Mouse (Mus musculus) liver, embryonic 12.5 days (tissue): Measurements from ENCODE around the gene Foxc1. TPM values are rescaled to one million over a fixed set of nuclear protein-coding genes. Genes with fewer than 3 reads are reported as not detected.

Source experiments
- ATAC-seq: fragments of 200-750 bp; cut with Nextera tagmentation; 2 replicates; pipeline ENCODE4 v1.8.0; 2017; ENCODE audit warnings: moderate number of reproducible peaks, mild to moderate bottlenecking, moderate library complexity
- H3K27ac ChIP-seq: fragments of 300-500 bp; sonication (generic); 2 replicates; pipeline ENCODE4 v1.5.1; 2016; ENCODE audit warnings: mild to moderate bottlenecking
- H3K27me3 ChIP-seq: fragments of 300-500 bp; sonication (generic); replicated peaks from 2 replicates; pipeline ENCODE4 v1.6.1; 2016; ENCODE audit warnings: mild to moderate bottlenecking, moderate library complexity
- H3K36me3 ChIP-seq: fragments of 300-500 bp; sonication (generic); 2 replicates; pipeline ENCODE4 v1.6.1; 2016; ENCODE audit warnings: mild to moderate bottlenecking, moderate library complexity
- H3K4me1 ChIP-seq: fragments of 300-500 bp; sonication (generic); 2 replicates; pipeline ENCODE4 v1.6.1; 2016
- H3K4me2 ChIP-seq: fragments of 300-500 bp; sonication (generic); 2 replicates; pipeline ENCODE4 v1.6.1; 2016; ENCODE audit warnings: mild to moderate bottlenecking, moderate library complexity
- H3K4me3 ChIP-seq: fragments of 300-500 bp; sonication (generic); 2 replicates; pipeline ENCODE4 v1.5.1; 2016; ENCODE audit warnings: mild to moderate bottlenecking, moderate library complexity
- H3K9ac ChIP-seq: fragments of 300-500 bp; sonication (generic); 2 replicates; pipeline ENCODE4 v1.6.1; 2016; ENCODE audit warnings: mild to moderate bottlenecking, moderate library complexity
- H3K9me3 ChIP-seq: fragments of 300-500 bp; sonication (generic); replicated peaks from 2 replicates; pipeline ENCODE4 v1.6.1; 2016; ENCODE audit warnings: mild to moderate bottlenecking, moderate library complexity
- WGBS: fragments of 180-500 bp; shearing (Covaris S2); methylation state at CpG from one replicate; pipeline ENCODE4 v1.1.7; 2016; ENCODE audit not compliant: insufficient replicate concordance; 5-methylcytosine and 5-hydroxymethylcytosine counted together
- polyA plus RNA-seq: library from polyadenylated mRNA; unstranded; fragments of >200 nt; fragmentation: Nextera tagmentation; extraction: Ambion mirVana; gene quantifications from 2 replicates; pipeline ENCODE4 v1.2.1, GENCODE M21; 2016

The Foxc1 gene
- polyA plus RNA-seq, 1 experiment from 2014 or later: 0.25 TPM

DNA sequence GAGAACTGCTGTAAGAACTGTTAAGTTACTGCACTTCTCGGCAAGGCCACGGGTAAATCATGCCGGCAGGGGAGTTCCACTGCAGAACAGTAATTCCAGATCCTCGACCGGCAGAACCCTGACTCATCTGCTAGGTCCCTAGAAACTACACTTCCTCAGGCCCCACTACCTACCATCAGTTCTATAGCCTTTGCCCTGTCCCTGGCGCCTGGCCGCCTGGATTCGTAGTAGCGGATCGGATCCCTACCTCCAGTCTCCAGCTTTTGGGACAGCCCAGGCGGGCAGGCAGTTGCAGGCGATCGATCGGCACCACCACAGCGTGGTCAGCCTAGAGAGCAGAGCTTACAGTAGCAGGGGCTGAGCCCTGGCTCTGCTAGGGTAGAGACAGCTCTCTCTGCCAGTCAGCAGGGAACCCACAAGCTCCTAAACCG lies 14.2 kb downstream of the Foxc1 start:
- Histone ChIP-seq H3K4me3 (peak overlapping the region; percentile 25; the same call in 1 of the 2 replicates), H3K36me3 (no peaks in the 10 kb centered on the region), H3K4me2 (peak overlapping the region; percentile 41), H3K27me3 (peaks cover 75% of the 10 kb centered on the region), H3K9me3 (no peaks in the 10 kb centered on the region), H3K4me1 (no peaks in the 10 kb centered on the region), H3K27ac (no peak overlapping the region), H3K9ac (no peak overlapping the region)
- peak; percentile 67; the same call in 1 of the 2 replicates for ATAC-seq
- 15% methylated on average over 16 of the region's 16 CpGs for WGBS

DNA sequence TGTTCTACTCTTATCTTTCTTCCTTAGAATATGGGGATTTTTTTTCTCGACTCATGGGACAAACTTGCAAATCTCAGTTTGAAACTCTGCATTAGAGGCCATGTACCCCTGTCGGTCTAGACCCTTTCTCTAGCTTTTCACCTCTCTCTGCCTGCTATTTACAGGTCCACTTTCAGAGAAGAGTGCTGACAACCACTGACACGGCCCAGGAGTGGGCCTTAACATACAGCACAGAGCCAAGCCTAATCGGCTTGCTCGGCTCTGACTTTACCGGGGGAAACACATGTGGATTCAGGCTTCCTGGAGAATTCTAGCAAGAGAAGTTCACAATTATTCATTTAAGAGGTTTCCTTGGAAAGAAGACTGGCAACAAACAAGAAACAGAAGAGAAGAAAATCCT lies 14.6 kb downstream of the Foxc1 start:
- Histone ChIP-seq H3K4me3 (peak overlapping the region; percentile 25; the same call in 1 of the 2 replicates), H3K9ac (no peak overlapping the region), H3K4me2 (peak overlapping the region; percentile 41), H3K4me1 (no peaks in the 10 kb centered on the region), H3K9me3 (no peaks in the 10 kb centered on the region), H3K36me3 (no peaks in the 10 kb centered on the region), H3K27me3 (peaks cover 70% of the 10 kb centered on the region), H3K27ac (no peak overlapping the region)
- WGBS: 28% methylated on average over 6 of the region's 6 CpGs
- no peak for ATAC-seq

DNA sequence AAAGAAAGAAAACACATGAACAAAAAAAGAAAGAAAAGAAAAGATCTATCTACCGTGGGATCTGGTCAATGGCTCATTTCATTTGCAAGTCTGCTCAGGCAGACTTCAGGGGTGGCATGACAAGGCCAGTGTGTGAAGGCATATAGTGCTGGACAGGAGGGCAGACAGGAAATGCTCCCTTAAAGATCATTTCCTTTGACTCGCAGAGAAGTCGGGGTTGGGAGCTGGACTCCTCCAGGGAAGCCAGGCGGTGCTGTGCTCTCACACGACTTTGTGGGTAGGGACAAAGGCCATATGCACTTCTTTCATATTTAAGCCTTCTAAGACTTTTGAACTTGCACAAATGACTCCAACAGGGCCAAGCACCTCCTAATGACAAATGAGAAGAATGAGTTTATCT lies 16.9 kb downstream of the Foxc1 start:
- H3K4me3 ChIP-seq: no peak overlapping the region
- WGBS: 27% methylated on average over 5 of the region's 5 CpGs
- no peaks in the 10 kb centered on the region for H3K9me3 ChIP-seq
- H3K4me1 ChIP-seq: no peaks in the 10 kb centered on the region
- ATAC-seq: no peak
- no peak overlapping the region for H3K4me2 ChIP-seq
- peaks cover 48% of the 10 kb centered on the region for H3K27me3 ChIP-seq
- H3K36me3 ChIP-seq: no peaks in the 10 kb centered on the region
- H3K9ac ChIP-seq: no peak overlapping the region
- H3K27ac ChIP-seq: no peak overlapping the region

DNA sequence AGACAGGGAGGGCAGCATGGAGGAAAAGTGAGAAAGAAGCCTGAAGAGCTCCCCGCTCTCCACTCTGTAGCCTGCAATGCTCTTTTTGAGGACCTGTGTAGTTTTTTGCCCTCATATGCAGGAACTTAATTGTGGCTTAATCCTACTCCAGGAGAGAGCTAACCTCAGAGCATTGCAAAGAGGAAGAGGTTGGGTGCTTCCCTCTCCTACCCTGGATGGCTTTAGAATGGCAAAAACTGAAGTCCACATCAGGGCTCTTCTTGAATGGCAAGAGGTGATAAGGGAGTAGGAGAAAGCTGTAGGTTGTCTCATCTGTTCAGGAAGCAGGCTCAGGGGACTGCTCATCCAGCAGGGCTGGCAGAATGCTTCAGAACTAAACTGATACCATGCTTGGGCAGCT lies 18.7 kb downstream of the Foxc1 start:
- H3K27ac ChIP-seq: no peak overlapping the region
- no peaks in the 10 kb centered on the region for H3K9me3 ChIP-seq
- no peak overlapping the region for H3K4me3 ChIP-seq
- peaks cover 31% of the 10 kb centered on the region for H3K27me3 ChIP-seq
- H3K4me2 ChIP-seq: no peak overlapping the region
- WGBS: 84% methylated on average over 1 of the region's 1 CpGs
- no peaks in the 10 kb centered on the region for H3K36me3 ChIP-seq
- ATAC-seq: no peak
- H3K9ac ChIP-seq: no peak overlapping the region
- no peaks in the 10 kb centered on the region for H3K4me1 ChIP-seq

DNA sequence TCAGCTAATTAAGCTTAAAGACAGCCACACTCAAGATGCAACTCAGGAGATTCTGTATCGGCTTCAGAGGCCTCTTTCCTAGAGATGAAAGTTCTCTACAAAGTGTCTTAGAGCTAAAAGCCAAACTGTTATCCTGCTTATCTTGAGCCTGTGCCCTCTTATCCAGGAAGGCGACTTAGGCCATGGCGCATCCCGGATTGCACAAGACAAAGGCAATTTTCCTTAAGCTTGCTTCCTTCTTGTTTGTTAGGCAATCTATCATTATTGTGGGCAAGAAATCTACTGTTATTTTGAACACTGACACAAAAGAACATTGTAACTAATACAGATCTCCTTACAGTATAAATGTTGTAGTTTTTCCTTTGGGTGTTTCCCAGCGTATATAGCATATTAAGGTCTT lies 20.7 kb downstream of the Foxc1 start:
- Histone ChIP-seq H3K9me3 (no peaks in the 10 kb centered on the region), H3K4me1 (no peaks in the 10 kb centered on the region), H3K4me3 (no peak overlapping the region), H3K4me2 (no peak overlapping the region), H3K27ac (no peak overlapping the region), H3K9ac (no peak overlapping the region), H3K27me3 (peaks cover 15% of the 10 kb centered on the region), H3K36me3 (no peaks in the 10 kb centered on the region)
- WGBS: 66% methylated on average over 5 of the region's 5 CpGs
- no peak for ATAC-seq

DNA sequence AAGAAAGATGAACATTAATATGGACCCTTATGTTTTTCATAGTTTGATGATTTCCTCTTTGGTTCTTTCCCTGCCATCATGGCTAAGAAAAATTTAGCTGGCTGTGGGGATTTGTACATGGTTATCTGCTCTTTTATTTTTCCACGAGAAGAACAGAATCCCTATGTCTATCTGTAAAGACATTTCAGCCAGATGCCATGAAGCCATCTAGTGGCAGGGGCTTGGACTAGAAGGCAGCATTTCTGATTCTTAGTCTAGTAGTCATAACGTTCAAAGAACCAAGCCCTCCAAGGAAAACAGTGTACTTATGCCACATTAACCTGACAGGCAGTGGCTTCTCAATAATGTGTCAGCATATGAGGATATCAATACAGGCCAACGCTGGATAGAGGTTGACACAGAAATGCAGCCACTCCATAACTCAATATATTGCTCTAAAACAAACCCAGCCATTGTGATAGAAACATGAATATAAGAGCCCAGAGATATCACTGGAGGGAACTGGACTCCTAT lies 21.4 kb downstream of the Foxc1 start:
- peaks cover 11% of the 10 kb centered on the region for H3K27me3 ChIP-seq
- H3K4me1 ChIP-seq: no peaks in the 10 kb centered on the region
- no peak for ATAC-seq
- H3K4me2 ChIP-seq: no peak overlapping the region
- no peak overlapping the region for H3K27ac ChIP-seq
- H3K9me3 ChIP-seq: no peaks in the 10 kb centered on the region
- no peaks in the 10 kb centered on the region for H3K36me3 ChIP-seq
- no peak overlapping the region for H3K4me3 ChIP-seq
- H3K9ac ChIP-seq: no peak overlapping the region
- 48% methylated on average over 3 of the region's 3 CpGs for WGBS

DNA sequence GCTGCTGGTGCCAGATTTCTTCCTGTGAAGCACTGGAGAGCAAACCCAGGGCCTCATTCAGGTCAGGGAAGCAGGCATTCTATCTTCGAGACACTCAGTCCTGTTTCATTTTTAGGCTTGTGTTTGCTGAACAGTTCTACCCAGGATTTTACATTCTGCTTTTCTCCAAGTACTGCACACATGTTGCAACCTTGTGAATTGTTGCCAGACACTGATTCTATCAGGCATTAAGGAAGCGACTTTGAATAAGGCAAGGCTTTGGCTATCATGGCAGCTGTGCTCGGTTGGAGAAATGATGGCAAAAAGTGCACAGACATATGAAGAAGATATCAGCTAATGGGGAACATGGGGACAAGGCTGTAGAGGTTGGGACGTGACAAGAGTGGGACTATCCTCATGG lies 22.0 kb downstream of the Foxc1 start:
- no peaks in the 10 kb centered on the region for H3K9me3 ChIP-seq
- 64% methylated on average over 4 of the region's 4 CpGs for WGBS
- no peak overlapping the region for H3K9ac ChIP-seq
- H3K27ac ChIP-seq: no peak overlapping the region
- H3K4me1 ChIP-seq: no peaks in the 10 kb centered on the region
- no peak overlapping the region for H3K4me2 ChIP-seq
- no peak overlapping the region for H3K4me3 ChIP-seq
- ATAC-seq: no peak
- no peaks in the 10 kb centered on the region for H3K36me3 ChIP-seq
- peaks cover 11% of the 10 kb centered on the region; the same call in 1 of the 2 replicates for H3K27me3 ChIP-seq

DNA sequence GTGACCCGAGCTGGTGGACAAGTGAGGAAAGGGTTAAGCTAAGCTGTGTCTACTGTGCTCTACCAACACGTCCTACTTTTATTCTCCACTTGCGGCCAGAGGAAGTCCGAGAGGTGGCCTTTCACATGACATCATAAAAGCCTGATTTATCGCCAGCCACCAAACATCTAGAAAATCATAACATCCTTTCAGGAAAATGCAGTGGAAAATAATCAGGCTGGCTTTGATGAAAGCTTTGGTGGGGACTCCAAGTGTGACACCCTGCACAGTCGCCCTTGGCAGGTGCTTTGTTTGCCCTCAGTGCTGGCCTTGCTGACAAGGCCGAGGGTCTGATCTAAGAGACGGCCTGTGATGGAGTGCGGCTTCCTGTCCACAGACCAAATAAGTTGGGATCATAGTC lies 23.9 kb downstream of the Foxc1 start:
- Histone ChIP-seq H3K9me3 (no peaks in the 10 kb centered on the region), H3K9ac (no peak overlapping the region), H3K36me3 (no peaks in the 10 kb centered on the region), H3K4me2 (no peak overlapping the region), H3K27ac (no peak overlapping the region), H3K27me3 (peaks cover 2% of the 10 kb centered on the region; the same call in 1 of the 2 replicates), H3K4me1 (no peaks in the 10 kb centered on the region), H3K4me3 (no peak overlapping the region)
- no peak for ATAC-seq
- 60% methylated on average over 9 of the region's 9 CpGs for WGBS

DNA sequence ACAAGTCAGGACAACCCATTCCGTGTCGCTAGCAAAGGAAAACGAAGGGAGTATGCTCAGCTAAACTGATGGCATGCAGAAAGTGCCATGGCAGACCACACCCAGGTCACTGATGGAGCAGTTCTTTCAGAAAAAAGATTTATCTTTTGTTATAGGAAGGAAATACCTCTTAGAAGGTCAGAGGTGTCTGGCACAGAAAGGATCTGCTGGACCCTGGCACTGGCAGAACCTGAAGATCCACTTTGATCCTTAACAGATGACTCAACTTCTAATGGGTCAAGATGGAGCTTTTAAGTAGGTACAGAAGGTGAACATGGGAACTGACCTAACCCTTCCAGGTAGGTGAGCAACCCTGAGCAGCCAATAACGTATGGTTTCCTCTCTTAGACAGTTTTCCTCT lies 29.4 kb downstream of the Foxc1 start:
- Histone ChIP-seq H3K4me2 (no peak overlapping the region), H3K4me3 (no peak overlapping the region), H3K4me1 (no peaks in the 10 kb centered on the region), H3K36me3 (no peaks in the 10 kb centered on the region), H3K27me3 (no peaks in the 10 kb centered on the region), H3K9ac (no peak overlapping the region), H3K9me3 (no peaks in the 10 kb centered on the region), H3K27ac (no peak overlapping the region)
- no peak for ATAC-seq
- WGBS: 68% methylated on average over 4 of the region's 4 CpGs

DNA sequence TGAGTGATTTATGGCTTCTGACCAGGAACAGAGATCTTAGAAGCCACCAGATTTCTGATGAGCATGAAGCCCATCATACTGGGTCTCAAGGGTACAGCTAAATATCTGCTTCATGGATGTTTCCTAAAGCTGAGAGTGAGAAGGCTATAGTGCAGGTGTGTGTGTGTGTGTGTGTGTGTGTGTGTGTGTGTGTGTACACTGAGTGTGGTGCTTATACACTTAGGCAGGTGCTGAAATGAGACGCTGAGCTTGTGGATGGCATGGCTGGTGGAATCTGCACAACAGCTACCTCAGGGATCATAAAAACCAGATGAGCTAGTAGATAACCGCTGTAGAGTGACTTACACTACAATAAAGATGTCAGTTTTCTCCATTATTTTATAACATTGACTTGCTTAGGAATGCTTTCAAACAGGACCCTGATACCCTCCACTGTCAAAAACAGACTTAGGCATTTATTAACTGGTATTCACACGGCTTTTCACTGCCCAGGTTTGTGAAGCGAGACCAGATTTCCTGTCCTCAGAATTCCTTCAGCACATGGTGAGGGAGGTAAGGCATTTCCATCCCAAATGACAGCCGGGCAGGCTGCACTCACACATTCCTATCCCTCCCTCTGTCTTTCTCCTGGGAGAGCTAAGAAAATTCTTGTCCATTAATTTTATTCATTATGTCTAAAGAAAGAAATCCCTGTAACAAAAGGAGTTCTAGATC lies 43.0 kb downstream of the Foxc1 start:
- 52% methylated on average over 5 of the region's 5 CpGs for WGBS
- H3K4me2 ChIP-seq: no peak overlapping the region
- H3K27ac ChIP-seq: no peak overlapping the region
- H3K9me3 ChIP-seq: no peaks in the 10 kb centered on the region
- H3K9ac ChIP-seq: no peak overlapping the region
- ATAC-seq: no peak
- no peak overlapping the region for H3K4me3 ChIP-seq
- no peaks in the 10 kb centered on the region for H3K4me1 ChIP-seq
- no peaks in the 10 kb centered on the region for H3K27me3 ChIP-seq
- no peaks in the 10 kb centered on the region for H3K36me3 ChIP-seq

DNA sequence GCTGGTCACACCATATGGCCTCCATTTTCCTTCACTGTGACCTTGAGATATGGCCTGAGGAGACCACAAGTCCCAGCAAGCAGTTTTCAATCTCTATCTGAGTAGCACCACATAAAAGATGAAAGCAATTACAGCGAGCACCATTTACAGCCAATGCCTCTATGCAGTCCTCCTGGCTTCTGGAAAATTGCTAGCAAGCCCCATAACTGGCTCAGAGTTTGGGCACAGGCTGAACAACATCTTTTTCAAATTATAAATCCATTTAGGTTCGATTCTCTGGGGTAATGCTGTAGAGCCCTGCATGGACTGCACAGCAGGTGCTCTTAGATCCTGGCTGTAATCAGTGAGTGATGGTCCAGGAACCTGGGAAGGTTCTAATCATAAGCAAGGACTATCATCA lies 47.1 kb downstream of the Foxc1 start:
- H3K4me2 ChIP-seq: no peak overlapping the region
- H3K9me3 ChIP-seq: no peaks in the 10 kb centered on the region
- H3K4me3 ChIP-seq: no peak overlapping the region
- no peak overlapping the region for H3K9ac ChIP-seq
- no peaks in the 10 kb centered on the region for H3K27me3 ChIP-seq
- ATAC-seq: no peak
- no peaks in the 10 kb centered on the region for H3K36me3 ChIP-seq
- no peaks in the 10 kb centered on the region for H3K4me1 ChIP-seq
- WGBS: 53% methylated on average over 2 of the region's 2 CpGs
- H3K27ac ChIP-seq: no peak overlapping the region

DNA sequence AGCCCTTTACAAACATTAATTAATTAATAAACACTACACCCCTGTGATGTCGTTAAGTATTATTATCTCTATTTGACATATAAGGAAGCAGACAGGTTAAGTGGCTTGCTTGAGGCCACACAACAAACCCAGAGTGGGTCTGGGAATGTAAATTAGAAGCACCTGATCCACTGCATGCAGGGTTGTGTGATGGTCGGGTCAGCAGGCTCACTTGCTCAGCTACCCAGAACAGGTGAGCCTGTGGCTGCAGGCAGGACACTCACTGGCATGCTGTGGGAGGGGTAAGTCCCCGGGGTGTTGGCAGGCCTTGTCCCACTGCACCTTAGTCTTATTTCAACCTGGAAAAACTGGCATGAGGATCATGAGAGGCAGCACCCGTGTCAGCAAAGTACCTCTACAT lies 47.6 kb downstream of the Foxc1 start:
- Histone ChIP-seq H3K4me3 (no peak overlapping the region), H3K27me3 (no peaks in the 10 kb centered on the region), H3K9ac (no peak overlapping the region), H3K36me3 (no peaks in the 10 kb centered on the region), H3K4me1 (no peaks in the 10 kb centered on the region), H3K27ac (no peak overlapping the region), H3K4me2 (no peak overlapping the region), H3K9me3 (no peaks in the 10 kb centered on the region)
- ATAC-seq: no peak
- 62% methylated on average over 4 of the region's 4 CpGs for WGBS

DNA sequence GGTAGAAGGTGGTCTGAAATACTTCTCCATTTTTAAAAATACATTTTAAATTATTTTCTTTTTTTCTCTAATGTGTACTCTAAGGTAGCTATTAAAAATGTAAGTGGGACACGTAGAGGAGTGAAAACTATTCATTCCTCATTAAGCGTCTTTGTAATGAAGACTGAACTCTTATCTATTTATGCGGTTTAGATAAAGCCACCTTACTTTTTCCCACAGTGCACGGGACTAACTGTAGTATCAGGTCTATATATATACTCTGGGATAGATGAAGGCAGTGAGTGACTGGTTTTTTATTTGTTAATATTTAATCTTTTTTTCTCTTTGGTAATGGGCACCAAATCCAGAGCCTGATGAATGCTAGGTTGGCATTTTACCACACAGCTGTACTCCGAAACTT lies 53.8 kb downstream of the Foxc1 start:
- WGBS: 63% methylated on average over 5 of the region's 5 CpGs
- no peak overlapping the region for H3K9ac ChIP-seq
- H3K27ac ChIP-seq: no peak overlapping the region
- ATAC-seq: no peak
- H3K4me2 ChIP-seq: no peak overlapping the region
- no peak overlapping the region for H3K4me3 ChIP-seq
- H3K4me1 ChIP-seq: no peaks in the 10 kb centered on the region
- no peaks in the 10 kb centered on the region for H3K36me3 ChIP-seq
- H3K27me3 ChIP-seq: no peaks in the 10 kb centered on the region
- no peaks in the 10 kb centered on the region for H3K9me3 ChIP-seq
